Comparison of ENCODE assay signal across 10 mouse cellular contexts in genomic region chr2:28377948-28378822, GRCm38 (mm10).
DNase-seq lines count a peak whose midpoint lies in the region; ATAC-seq and TF ChIP-seq lines count a peak whose summit lies in the region.
"Had no signal": no experiment of that assay in that cellular context is flagged by ENCODE, and none has a peak within 500 bp of the region (broad histone marks: within the 10 kb centered on the region; RNA-seq: fewer than 3 reads in every experiment).

No protein-coding gene starts in this region.

- peak overlapping the region; percentile 90 for H3K27ac ChIP-seq in layer of hippocampus, adult 2 months
- no peak overlapping the region for H3K27ac ChIP-seq in cerebellum, adult 2 months (ENCODE audit: insufficient read depth, low read length)
- H3K27ac ChIP-seq: forebrain, embryonic 13.5 days; hindbrain, embryonic 13.5 days had no signal

- no peak for TF ChIP-seq POLR2A in cerebellum, adult 2 months (IDR thresholded peaks at IDR 0.05; ENCODE audit: borderline replicate concordance, insufficient read depth, low read length)

- H3K36me3 ChIP-seq in erythroblast, embryonic 14.5 days (ENCODE audit: control insufficient read depth): no peaks in the 10 kb centered on the region
- H3K36me3 ChIP-seq: hindbrain, embryonic 13.5 days had no signal

- DNase-seq in layer of hippocampus, adult 2 months (ENCODE audit: low spot score in 2 of 2): peak; percentile 57 to 65
- DNase-seq in layer of hippocampus, postnatal 25 days (ENCODE audit: extremely low spot score in 1 of 2, low spot score in 1 of 2): no peak
- peak; percentile 52 to 55 for DNase-seq in layer of hippocampus, postnatal 36 days
- DNase-seq in right cerebral cortex, postnatal 25 days: peak; percentile 48
- no peak for DNase-seq in spleen, postnatal 14 days (ENCODE audit: low spot score in 2 of 2)
- DNase-seq in cerebellum, adult 2 months: no peak

- peak overlapping the region; percentile 17 for H3K4me3 ChIP-seq in erythroblast, embryonic 14.5 days (replicated peaks)
- no peak overlapping the region for H3K4me3 ChIP-seq in layer of hippocampus, adult 2 months
- H3K4me3 ChIP-seq in cerebellum, adult 2 months (replicated peaks; ENCODE audit: insufficient read depth, low read depth, low read length): no peak overlapping the region
- H3K4me3 ChIP-seq: forebrain, embryonic 13.5 days; hindbrain, embryonic 13.5 days had no signal

- 0 out of 2 replicates have a peak, but pooled peaks cover 3% of the 10 kb centered on the region for H3K27me3 ChIP-seq in erythroblast, embryonic 14.5 days (ENCODE audit: control insufficient read depth)
- no peaks in the 10 kb centered on the region for H3K27me3 ChIP-seq in cerebellum, adult 2 months (ENCODE audit: control insufficient read depth, insufficient read depth, low read length)
- H3K27me3 ChIP-seq: hindbrain, embryonic 13.5 days had no signal

- no peak for TF ChIP-seq CTCF in layer of hippocampus, adult 2 months (conservative IDR thresholded peaks at IDR 0.05)
- TF ChIP-seq CTCF in cerebellum, adult 2 months (IDR thresholded peaks at IDR 0.05; ENCODE audit: borderline replicate concordance, insufficient read depth, low read depth, low read length): no peak

- no peaks in the 10 kb centered on the region for H3K9me3 ChIP-seq in erythroblast, embryonic 14.5 days (ENCODE audit: control insufficient read depth, low read length)
- H3K9me3 ChIP-seq: forebrain, embryonic 13.5 days; hindbrain, embryonic 13.5 days had no signal

- ATAC-seq in erythroblast, adult 5-6 weeks (replicated peaks; ENCODE audit: low FRiP score, poor library complexity, severe bottlenecking): no peak
- ATAC-seq: forebrain, embryonic 13.5 days had no signal

- peaks cover 28% of the 10 kb centered on the region for H3K4me1 ChIP-seq in erythroblast, embryonic 14.5 days (ENCODE audit: control insufficient read depth)
- H3K4me1 ChIP-seq in cerebellum, adult 2 months (ENCODE audit: control insufficient read depth, insufficient read depth, low read length): peaks cover 6% of the 10 kb centered on the region

- 90% methylated on average over 9 of the region's 9 CpGs for WGBS in cerebellum, adult 2 months

Comparison
In these comparisons a context has a peak if more than half of its experiments do, and no peak if none do; other contexts are left out.
1. DNase-seq: peak in layer of hippocampus, adult 2 months (2 of 2), layer of hippocampus, postnatal 36 days (2 of 2) and right cerebral cortex, postnatal 25 days (single experiment); none in layer of hippocampus, postnatal 25 days (0 of 2), spleen, postnatal 14 days (0 of 2) and cerebellum, adult 2 months (0 of 2).